Mouse (Mus musculus): Measurements from ENCODE around the gene Krt79. TPM values are rescaled to one million over a fixed set of nuclear protein-coding genes. Genes with fewer than 3 reads are reported as not detected.

Gene Krt79
- total RNA-seq, 2 experiments from 2014 or later: 0.25 to 0.45 TPM

GRCm38 (mm10) chr15:101933024-101933423 is 7.1 kb downstream of the Krt79 start:
- no peak for DNase-seq

- peak; percentile 20 for DNase-seq
Measured at GRCm38 (mm10) chr15:101929666-101930065, 10.5 kb downstream of the Krt79 start.

GRCm38 (mm10) chr15:101929087-101929486 is 11.0 kb downstream of the Krt79 start:
- no peak for DNase-seq

GRCm38 (mm10) chr15:101927340-101928080 is 12.6 kb downstream of the Krt79 start:
- DNase-seq: peak; percentile 26

GRCm38 (mm10) chr15:101925041-101925440 is 15.1 kb downstream of the Krt79 start:
- no peak for DNase-seq

- no peak for DNase-seq
Measured at GRCm38 (mm10) chr15:101924635-101925034, 15.5 kb downstream of the Krt79 start, which contains the start of gene Krt4. Krt4 (minus strand) TSS chr15:101924735.

- no peak for DNase-seq
Measured at GRCm38 (mm10) chr15:101922296-101922695, 17.8 kb downstream of the Krt79 start.

DNA sequence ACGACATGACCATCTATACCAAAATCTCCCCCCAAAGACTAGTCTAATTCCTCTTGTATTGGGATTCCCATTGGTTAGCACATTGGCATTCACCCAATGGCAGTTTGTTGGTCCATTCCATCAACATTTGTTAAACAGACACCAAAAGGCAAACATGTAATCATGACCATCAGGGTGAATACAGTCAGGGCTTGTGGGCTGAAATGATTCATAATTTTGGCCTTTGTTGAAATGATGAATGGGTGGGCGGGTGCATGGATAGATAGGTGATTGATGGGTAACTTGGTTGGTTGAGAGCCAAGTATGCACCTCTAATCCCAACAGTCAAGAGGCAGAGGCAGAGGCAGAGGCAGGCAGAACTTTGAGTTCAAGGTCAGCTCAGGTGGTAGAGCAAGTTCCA is 24.1 kb downstream of the Krt79 start:
- DNase-seq: no peak

GRCm38 (mm10) chr15:101904849-101905248 is 35.3 kb downstream of the Krt79 start:
- no peak for DNase-seq

DNA sequence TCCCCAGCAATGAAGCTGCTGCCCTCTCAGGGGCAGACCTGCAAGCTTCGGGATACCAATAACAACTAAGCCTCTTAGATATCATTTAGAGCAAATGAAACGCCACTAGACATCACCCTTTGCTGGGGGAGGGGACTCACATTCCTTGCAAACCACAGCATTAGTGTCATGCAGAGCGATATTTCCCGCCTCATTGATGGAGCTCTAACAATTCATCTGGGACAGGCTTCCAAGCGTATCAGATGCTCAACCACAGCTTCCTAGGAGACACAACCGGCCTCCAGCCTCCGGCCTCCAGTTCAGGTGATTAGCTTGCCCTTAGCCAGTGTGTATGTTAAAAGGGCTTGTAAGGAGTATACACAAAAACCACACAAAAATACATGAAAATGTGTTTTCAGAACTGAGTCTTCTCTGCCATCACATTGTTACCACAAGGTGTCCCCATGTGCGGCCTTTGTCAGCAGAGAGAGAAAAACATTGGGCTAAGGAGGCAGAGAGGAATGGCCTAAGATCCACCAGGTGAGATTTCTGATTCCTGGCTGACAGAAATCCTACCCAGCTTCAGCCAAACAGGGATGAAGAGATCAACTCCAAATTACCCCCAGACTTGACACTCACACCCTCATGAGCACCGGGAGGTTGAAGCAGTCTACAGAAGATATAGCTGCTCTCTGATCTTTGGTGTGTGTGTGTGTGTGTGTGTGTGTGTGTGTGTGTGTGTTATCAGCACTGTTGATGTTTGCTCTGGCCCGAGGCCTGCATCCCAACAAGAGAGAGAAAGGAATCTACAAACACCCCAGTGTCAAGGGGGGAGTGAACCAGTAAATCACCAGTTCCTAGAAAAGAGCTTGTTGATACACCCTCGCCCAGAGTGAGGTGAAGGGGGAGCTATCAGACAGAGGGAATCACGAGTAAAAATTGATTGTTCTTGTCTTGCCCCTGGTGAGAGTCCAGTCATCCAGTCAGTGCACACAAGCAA is 37.7 kb downstream of the Krt79 start:
- DNase-seq: no peak

DNA sequence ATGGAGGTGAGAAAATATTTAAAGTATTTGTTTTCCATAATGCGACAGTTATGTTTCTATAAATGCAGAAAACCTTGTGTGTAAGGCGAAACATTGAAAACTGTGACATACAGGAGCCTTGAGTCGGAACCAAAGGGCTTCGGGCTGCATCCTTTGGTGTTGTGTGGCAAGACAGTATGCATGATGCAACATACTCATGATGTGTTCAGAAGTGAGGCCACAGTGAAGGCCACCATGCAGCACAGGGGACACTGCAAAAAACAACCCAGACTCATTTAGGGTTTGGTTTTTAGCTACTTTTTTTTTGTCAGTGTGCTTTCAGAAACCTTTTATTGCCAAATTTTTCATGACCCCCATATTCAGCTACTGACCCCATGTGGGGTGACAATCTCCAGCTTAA is 44.9 kb downstream of the Krt79 start:
- no peak for DNase-seq

GRCm38 (mm10) chr15:101892820-101893219 is 47.3 kb downstream of the Krt79 start, which contains the start of gene Krt76:
Krt76 (minus strand) TSS chr15:101892920.
- no peak for DNase-seq

- peak; percentile 38 for DNase-seq
Measured at GRCm38 (mm10) chr15:101879776-101880175, 60.3 kb downstream of the Krt79 start.

Small RNA genes within 50 kb of the gene (microRNA-seq; reads per million reads assigned to microRNA genes)
- 0 reads per million in 2 experiments for gene Gm44356

Other genes starting within 250 kb of the Krt79 start
- gene Krt6a, start 246.0 kb downstream of the Krt79 start, total RNA-seq (2021): not detected
- not detected for gene Krt5, start 227.4 kb downstream of the Krt79 start, total RNA-seq (2021)
- gene Krt71, start 197.2 kb downstream of the Krt79 start, total RNA-seq (2021): not detected
- not detected for gene Krt72, start 153.9 kb downstream of the Krt79 start, total RNA-seq (2021)
- not detected for gene Krt73, start 138.0 kb downstream of the Krt79 start, total RNA-seq (2021)
- not detected for gene Krt2, start 122.2 kb downstream of the Krt79 start, total RNA-seq (2021)
- not detected for gene Krt1, start 89.5 kb downstream of the Krt79 start, total RNA-seq (2021)
- gene Krt77, start 70.6 kb downstream of the Krt79 start, total RNA-seq (2021): not detected
- not detected for gene Krt76, start 47.4 kb downstream of the Krt79 start, total RNA-seq (2021)
- not detected for gene Krt4, start 15.6 kb downstream of the Krt79 start, total RNA-seq (2021)
- under 1 TPM in 1 of 2 experiments, not detected in 1; 0.07 TPM for gene Krt78, start 14.0 kb upstream of the Krt79 start, total RNA-seq (2021)
- 1 to 10 TPM; 6.2 to 6.4 TPM for gene Krt8, start 64.2 kb upstream of the Krt79 start, total RNA-seq (2021)
- 10 to 100 TPM; 14.9 to 15.4 TPM for gene Krt18, start 87.9 kb upstream of the Krt79 start, total RNA-seq (2021)
- gene Eif4b, start 133.4 kb upstream of the Krt79 start, total RNA-seq (2021): 100 to 1,000 TPM; 142 to 145 TPM
- 10 to 100 TPM; 65.8 to 70.3 TPM for gene Tns2, start 160.1 kb upstream of the Krt79 start, total RNA-seq (2021)
- 10 to 100 TPM; 19.9 to 22.6 TPM for gene Spryd3, start 195.9 kb upstream of the Krt79 start, total RNA-seq (2021)
- gene Igfbp6, start 204.0 kb upstream of the Krt79 start, total RNA-seq (2021): 10 to 100 TPM; 10.0 to 12.5 TPM
- gene Soat2, start 210.2 kb upstream of the Krt79 start, total RNA-seq (2021): under 1 TPM; 0.11 to 0.17 TPM